Comparison of ENCODE assay signal across 13 mouse cellular contexts in genomic region chr4:146486753-146487152, GRCm38 (mm10). TPM values are rescaled to one million over a fixed set of nuclear protein-coding genes. Genes with fewer than 3 reads are reported as not detected.
DNase-seq lines count a peak whose midpoint lies in the region; ATAC-seq lines count a peak whose summit lies in the region.
"Not testable (repeated sequence)": the region's sequence is repeated elsewhere in the genome, so short reads cannot be mapped to it uniquely, and the experiment has no call there.
"Had no signal": no experiment of that assay in that cellular context is flagged by ENCODE, and none has a peak within 500 bp of the region (broad histone marks: within the 10 kb centered on the region; RNA-seq: fewer than 3 reads in every experiment).

No protein-coding gene starts in this region.

- H3K27ac ChIP-seq in forebrain, embryonic 15.5 days (replicated peaks); hindbrain, embryonic 12.5 days; kidney, embryonic 14.5 days (ENCODE audit: low read depth, low read length); liver, embryonic 11.5 days (ENCODE audit: low read depth, low read length); neural tube, embryonic 12.5 days: not testable (repeated sequence)

- DNase-seq in liver, embryonic 11.5 days (ENCODE audit: low spot score), result peak; percentile 27

- not testable (repeated sequence) for H3K4me2 ChIP-seq in forebrain, embryonic 15.5 days (replicated peaks); hindbrain, embryonic 12.5 days (replicated peaks); kidney, embryonic 14.5 days (replicated peaks; ENCODE audit: low read depth, low read length); liver, embryonic 11.5 days; neural tube, embryonic 12.5 days (replicated peaks)

- not testable (repeated sequence) for H3K4me3 ChIP-seq in forebrain, embryonic 15.5 days; hindbrain, embryonic 12.5 days; kidney, embryonic 14.5 days (ENCODE audit: low read length); liver, embryonic 11.5 days (ENCODE audit: low read depth, low read length); neural tube, embryonic 12.5 days

- not testable (repeated sequence) for H3K9ac ChIP-seq in forebrain, embryonic 15.5 days (replicated peaks); hindbrain, embryonic 12.5 days; kidney, embryonic 14.5 days (ENCODE audit: low read depth, low read length); liver, embryonic 11.5 days (ENCODE audit: low read depth, low read length); neural tube, embryonic 12.5 days

- H3K9me3 ChIP-seq in forebrain, embryonic 15.5 days, result peaks cover 64% of the 10 kb centered on the region
- peaks cover 61% of the 10 kb centered on the region for H3K9me3 ChIP-seq in hindbrain, embryonic 12.5 days (replicated peaks)
- peaks cover 50% of the 10 kb centered on the region for H3K9me3 ChIP-seq in kidney, embryonic 14.5 days (ENCODE audit: control insufficient read depth, low read length)
- H3K9me3 ChIP-seq in liver, embryonic 11.5 days (ENCODE audit: control insufficient read depth, low read length), result peaks cover 34% of the 10 kb centered on the region
- peaks cover 60% of the 10 kb centered on the region for H3K9me3 ChIP-seq in neural tube, embryonic 12.5 days

- peak; percentile 16 for ATAC-seq in CD4-positive, CD25-positive, alpha-beta regulatory T cell, adult 4 months
- ATAC-seq in forebrain, embryonic 15.5 days (replicated peaks), result 0 out of 2 replicates have a peak, but pooled peaks have one; percentile 26
- ATAC-seq in hindbrain, embryonic 12.5 days (ENCODE audit: low FRiP score), result peak; percentile 33; the same call in 1 of the 2 replicates
- peak; percentile 47 for ATAC-seq in kidney, embryonic 14.5 days (ENCODE audit: low FRiP score, low TSS enrichment)
- ATAC-seq in liver, embryonic 11.5 days (replicated peaks; ENCODE audit: low FRiP score), result peak; percentile 16; the same call in 1 of the 2 replicates
- ATAC-seq in megakaryocyte, adult 5-6 weeks (ENCODE audit: poor library complexity, severe bottlenecking), result peak; percentile 13
- 0 out of 2 replicates have a peak, but pooled peaks have one; percentile 25 for ATAC-seq in neural tube, embryonic 12.5 days (ENCODE audit: low FRiP score, low read depth)

- H3K27me3 ChIP-seq in forebrain, embryonic 15.5 days; hindbrain, embryonic 12.5 days; kidney, embryonic 14.5 days (ENCODE audit: control insufficient read depth, insufficient read depth, low read length); liver, embryonic 11.5 days (replicated peaks; ENCODE audit: control insufficient read depth, insufficient read depth, low read length); neural tube, embryonic 12.5 days (replicated peaks): not testable (repeated sequence)

- H3K36me3 ChIP-seq in forebrain, embryonic 15.5 days; hindbrain, embryonic 12.5 days; kidney, embryonic 14.5 days (ENCODE audit: control insufficient read depth, insufficient read depth, low read length); liver, embryonic 11.5 days (ENCODE audit: control insufficient read depth, insufficient read depth, low read length); neural tube, embryonic 12.5 days: not testable (repeated sequence)

- not testable (repeated sequence) for H3K4me1 ChIP-seq in forebrain, embryonic 15.5 days; hindbrain, embryonic 12.5 days; kidney, embryonic 14.5 days (ENCODE audit: control insufficient read depth, insufficient read depth, low read length); liver, embryonic 11.5 days (replicated peaks; ENCODE audit: control insufficient read depth, insufficient read depth, low read length); neural tube, embryonic 12.5 days

- WGBS in forebrain, embryonic 15.5 days, result 71% methylated on average over 1 of the region's 1 CpGs
- WGBS in hindbrain, embryonic 12.5 days, result 69% methylated on average over 1 of the region's 1 CpGs
- 77% methylated on average over 1 of the region's 1 CpGs for WGBS in kidney, embryonic 14.5 days
- WGBS in liver, embryonic 11.5 days, result 71% methylated on average over 1 of the region's 1 CpGs
- WGBS in neural tube, embryonic 12.5 days, result 82% methylated on average over 1 of the region's 1 CpGs

RNA-seq across cellular contexts. Expression of gene Zfp981, which starts 15.1 kb away (rescaled TPM):
- polyA plus RNA-seq in CD4-positive, CD25-positive, alpha-beta regulatory T cell, adult 4 months (2017; shearing (Covaris generic)), result not detected
- polyA plus RNA-seq in forebrain, embryonic 15.5 days (2015; fragmentation: Nextera tagmentation; extraction: Ambion mirVana), result 0.06 TPM in 1 of 2 replicates, not detected in the other
- polyA plus RNA-seq in hindbrain, embryonic 12.5 days (2016; fragmentation: Nextera tagmentation; extraction: Ambion mirVana), result 0.08 and 0.12 TPM in 2 replicates
- 0.13 TPM in 1 of 2 replicates, not detected in the other for polyA plus RNA-seq in kidney, embryonic 14.5 days (2014; fragmentation: Nextera tagmentation; extraction: Ambion mirVana)
- 0.21 and 0.31 TPM in 2 replicates for polyA plus RNA-seq in liver, embryonic 11.5 days (2014; fragmentation: Nextera tagmentation; extraction: Ambion mirVana)
- 0.11 TPM in 1 of 2 replicates, not detected in the other for total RNA-seq in megakaryocyte, adult 5-6 weeks (2015)
- total RNA-seq in megakaryocyte, adult 5-6 weeks (2017), result not detected in 2 replicates
- 0.11 and 0.19 TPM in 2 replicates for polyA plus RNA-seq in neural tube, embryonic 12.5 days (2016; fragmentation: Nextera tagmentation; extraction: Ambion mirVana)
- total RNA-seq: common myeloid progenitor, adult 5-6 weeks; left cerebral cortex, adult 2 months had no signal
- polyA plus RNA-seq: forebrain, postnatal 0 days; G1E; spleen, adult 2 months; stomach, embryonic 15.5 days had no signal

RNA-seq across cellular contexts. Expression of gene Zfp992, which starts 37.9 kb away (rescaled TPM):
- 1 to 10 TPM; 2.3 to 5.4 TPM for polyA plus RNA-seq in CD4-positive, CD25-positive, alpha-beta regulatory T cell, adult 4 months (2017; shearing (Covaris generic))
- 1.1 and 1.6 TPM in 2 replicates for polyA plus RNA-seq in forebrain, embryonic 15.5 days (2015; fragmentation: Nextera tagmentation; extraction: Ambion mirVana)
- 3.1 and 3.9 TPM in 2 replicates for polyA plus RNA-seq in hindbrain, embryonic 12.5 days (2016; fragmentation: Nextera tagmentation; extraction: Ambion mirVana)
- 5.1 and 6.7 TPM in 2 replicates for polyA plus RNA-seq in kidney, embryonic 14.5 days (2014; fragmentation: Nextera tagmentation; extraction: Ambion mirVana)
- 9.0 and 9.4 TPM in 2 replicates for polyA plus RNA-seq in liver, embryonic 11.5 days (2014; fragmentation: Nextera tagmentation; extraction: Ambion mirVana)
- total RNA-seq in megakaryocyte, adult 5-6 weeks (2015), result 20.0 and 23.3 TPM in 2 replicates
- 8.9 and 11.4 TPM in 2 replicates for total RNA-seq in megakaryocyte, adult 5-6 weeks (2017)
- polyA plus RNA-seq in neural tube, embryonic 12.5 days (2016; fragmentation: Nextera tagmentation; extraction: Ambion mirVana), result 2.7 and 3.3 TPM in 2 replicates
